Mouse (Mus musculus) left cerebral cortex, postnatal 10 days (tissue): Measurements from ENCODE around the gene Chmp2b. TPM values are rescaled to one million over a fixed set of nuclear protein-coding genes. Genes with fewer than 3 reads are reported as not detected.

Experiments
- DNase-seq, 2 experiments: peaks; one replicate each; pipeline ENCODE4 v3.0.0; 2021 to 2022; ENCODE audit warnings: low spot score in 2 of 2, mixed read lengths in 1 of 2; ENCODE audit errors: extremely low spot score in 1 of 2
- intact Hi-C: fragments of 180-260 bp; cut with DNase I; formaldehyde crosslinking; loops from one replicate; pipeline ENCODE4 v1.15.1; 2025
- total RNA-seq, 2 experiments: library from RNA; stranded (reverse); gene quantifications; 2 replicates each; pipeline ENCODE4 v1.2.3; 2021

The Chmp2b gene
- 10 to 100 TPM; 84.8 to 86.0 TPM for total RNA-seq

GRCm38 (mm10) chr16:65561963-65562863 lies at the start of gene Chmp2b:
Gene Chmp2b (minus strand): TSS chr16:65562726.
- DNase-seq = peak; percentile 74 to 88
- intact Hi-C loops = no loop called here

GRCm38 (mm10) chr16:65611678-65612077 lies 49.2 kb upstream of the Chmp2b start:
- intact Hi-C loops = no loop called here
- DNase-seq = no peak

GRCm38 (mm10) chr16:65600798-65601197 lies 38.3 kb upstream of the Chmp2b start:
- no peak for DNase-seq
- intact Hi-C loops = no loop called here

DNA sequence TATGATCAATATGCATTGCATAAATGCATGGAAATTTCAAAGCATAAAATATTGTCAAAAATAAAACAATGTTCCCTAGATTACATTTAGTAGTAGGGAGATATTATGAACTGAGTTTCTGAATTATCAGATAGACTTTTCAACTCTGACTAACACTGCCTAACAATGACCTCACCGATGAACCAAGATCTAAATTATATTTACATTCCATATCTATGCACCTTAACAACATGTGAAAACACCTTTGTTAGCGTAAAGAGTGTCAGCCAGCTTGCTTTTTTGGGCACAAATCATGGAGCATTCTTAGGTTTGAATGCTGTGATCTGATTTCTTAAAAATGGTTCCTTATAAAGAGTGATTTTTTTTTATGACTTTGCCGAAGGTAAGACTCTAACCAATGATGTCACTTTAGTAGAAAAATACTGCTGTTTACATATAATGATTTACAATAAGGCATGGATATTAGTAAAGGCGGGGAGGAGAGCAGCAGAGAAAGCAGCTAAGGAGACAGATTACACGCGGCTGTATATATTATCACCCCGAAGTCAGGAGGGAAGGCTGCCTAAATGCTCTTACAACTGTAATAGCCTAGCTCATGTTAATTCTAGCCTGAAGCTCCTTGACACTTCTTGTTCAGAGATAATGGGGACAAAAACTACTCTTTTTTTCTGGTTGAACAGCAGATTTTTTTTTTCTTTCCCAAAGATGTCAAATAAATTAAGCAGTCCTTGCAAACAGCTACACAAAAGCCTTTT lies 23.8 kb upstream of the Chmp2b start:
- intact Hi-C loops = no loop called here
- DNase-seq = no peak

- intact Hi-C loops = no loop called here
- DNase-seq = no peak
These were observed 23.2 kb upstream of the Chmp2b start for GRCm38 (mm10) chr16:65585699-65586098.

DNA sequence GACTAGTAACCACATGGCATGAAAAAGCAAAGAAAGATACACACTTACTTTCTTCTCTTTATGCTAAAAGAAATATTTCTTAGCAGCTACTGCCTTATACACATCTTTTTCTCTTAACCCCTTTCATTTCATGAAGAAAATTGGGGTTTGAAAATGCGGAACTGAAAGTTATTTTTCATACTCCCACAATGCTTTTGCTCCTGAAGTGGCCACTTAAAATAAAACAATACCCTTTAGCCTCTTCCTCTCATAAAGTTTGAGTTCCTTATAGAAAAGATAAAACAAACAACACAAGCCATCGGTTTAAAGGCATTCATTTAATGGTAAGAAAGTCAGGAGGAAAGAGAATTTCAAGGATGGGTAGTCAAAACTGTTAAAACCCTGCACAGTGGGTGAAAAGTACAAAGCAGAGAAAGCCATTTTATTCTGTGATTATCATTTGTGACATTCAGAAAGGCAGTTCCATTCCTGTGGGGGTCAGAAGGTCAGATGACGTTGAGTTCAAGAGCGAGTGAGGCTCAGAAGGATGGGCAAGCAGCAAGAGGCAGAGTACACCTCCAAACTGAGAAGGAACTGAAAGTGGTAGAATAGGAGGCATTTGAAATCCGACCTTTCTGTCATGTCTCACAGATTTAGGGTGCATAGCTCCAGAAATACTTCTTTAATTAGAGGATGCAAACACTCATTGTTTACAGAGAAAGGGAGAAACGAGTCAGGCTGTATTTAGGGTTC lies 14.9 kb upstream of the Chmp2b start:
- intact Hi-C loops = no loop called here
- DNase-seq = no peak

DNA sequence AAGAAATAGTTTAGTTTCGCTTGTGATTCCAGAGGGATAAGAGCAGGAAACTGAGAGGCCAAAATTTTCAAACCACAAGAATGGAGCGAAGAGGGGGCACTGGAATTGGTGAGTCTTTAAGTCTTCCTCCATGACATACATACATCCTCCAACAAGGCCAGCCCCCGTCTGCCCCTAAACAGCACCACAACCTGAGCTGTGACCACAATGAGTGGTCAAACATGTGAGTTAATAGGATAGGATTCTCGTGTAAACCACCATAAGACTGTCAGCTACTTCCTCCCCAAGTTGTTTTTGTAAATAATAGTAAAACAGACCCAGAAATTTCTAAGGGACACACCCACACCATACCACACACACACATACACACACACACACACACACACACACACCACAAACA lies 6.3 kb upstream of the Chmp2b start:
- intact Hi-C loops = no loop called here
- DNase-seq = no peak

DNA sequence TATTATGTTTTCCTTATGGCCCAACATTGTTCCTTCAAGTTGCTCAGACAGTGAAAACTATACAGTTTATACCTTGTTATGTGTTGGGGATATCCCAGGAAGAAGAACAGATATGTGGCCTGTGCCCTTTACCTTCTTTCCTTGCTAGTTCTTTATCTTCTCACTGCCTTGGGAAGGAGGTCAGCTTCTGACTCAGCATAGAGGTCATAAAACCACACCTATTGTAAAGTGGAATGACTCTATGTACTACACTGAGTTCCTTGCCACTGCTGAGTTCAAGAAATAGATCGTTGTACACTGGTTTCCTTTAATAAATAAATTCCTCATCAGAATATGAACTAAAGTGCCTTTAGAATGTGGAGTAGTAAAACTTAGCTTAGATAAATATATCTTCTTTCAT lies 2.4 kb upstream of the Chmp2b start:
- no peak for DNase-seq
- intact Hi-C loops = no loop called here

- no peak for DNase-seq
- intact Hi-C loops = no loop called here
These were observed 1.8 kb upstream of the Chmp2b start for GRCm38 (mm10) chr16:65564306-65564705.

DNA sequence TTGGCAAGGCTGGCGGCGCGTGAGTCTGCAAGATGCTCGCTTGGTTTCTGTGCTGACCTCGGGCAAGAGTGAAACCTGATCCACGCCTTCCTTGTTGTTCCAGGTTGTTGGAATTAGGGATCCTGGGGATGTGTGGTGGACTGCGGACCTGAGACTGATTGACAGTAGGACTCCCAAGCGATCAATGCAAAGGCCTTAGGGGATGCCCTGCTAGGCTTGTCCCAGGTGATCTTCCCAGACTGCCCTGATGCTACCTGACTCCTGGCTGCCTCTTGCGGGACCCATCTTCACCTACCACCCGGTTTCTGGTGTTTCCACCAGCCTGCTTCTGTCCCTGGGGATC lies 309 bp upstream of the Chmp2b start:
- intact Hi-C loops = no loop called here
- DNase-seq = no peak

- intact Hi-C loops = no loop called here
- DNase-seq = no peak
These were observed 1.2 kb downstream of the Chmp2b start for GRCm38 (mm10) chr16:65560996-65561962.

GRCm38 (mm10) chr16:65559591-65559990 lies 2.9 kb downstream of the Chmp2b start:
- DNase-seq = no peak
- intact Hi-C loops = no loop called here

DNA sequence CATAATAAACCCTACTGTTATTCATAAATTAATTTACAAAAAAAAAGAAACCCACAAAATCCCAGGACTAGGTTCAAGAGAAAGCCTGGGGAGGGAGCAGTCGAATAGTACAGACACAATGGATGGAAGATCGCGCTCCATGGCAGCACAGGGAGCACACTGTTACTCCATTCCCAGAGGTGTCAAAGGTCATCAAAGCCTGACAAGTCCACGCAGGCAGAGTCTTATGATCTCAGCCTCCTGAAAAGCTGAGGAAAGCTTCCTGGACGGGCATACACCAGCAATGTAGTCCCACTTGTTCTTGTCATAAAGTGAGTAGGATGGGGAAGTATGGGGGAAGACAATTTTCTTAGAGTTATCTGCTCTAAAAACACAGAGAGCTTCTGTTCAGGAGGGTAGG lies 5.2 kb downstream of the Chmp2b start:
- intact Hi-C loops = no loop called here
- DNase-seq = no peak

DNA sequence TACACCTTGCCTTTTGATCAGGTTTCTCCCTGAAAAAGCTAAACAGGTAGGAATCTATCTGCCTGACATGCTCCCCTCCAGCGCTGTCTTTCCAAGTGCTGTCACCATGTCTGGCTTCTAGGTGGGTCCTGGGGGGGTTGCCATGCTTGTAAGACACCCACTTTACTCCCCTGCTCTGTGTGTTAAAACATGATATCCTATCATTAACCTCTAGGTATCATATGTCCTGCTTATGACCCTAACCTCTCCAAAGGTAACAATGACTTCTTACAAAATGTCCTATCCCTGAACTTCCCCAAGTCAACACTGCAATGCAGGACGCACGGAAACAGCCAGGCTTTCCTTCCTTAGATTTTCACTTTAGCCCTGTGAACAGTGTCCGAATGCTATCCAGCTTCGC lies 8.3 kb downstream of the Chmp2b start:
- DNase-seq = no peak
- intact Hi-C loops = no loop called here

DNA sequence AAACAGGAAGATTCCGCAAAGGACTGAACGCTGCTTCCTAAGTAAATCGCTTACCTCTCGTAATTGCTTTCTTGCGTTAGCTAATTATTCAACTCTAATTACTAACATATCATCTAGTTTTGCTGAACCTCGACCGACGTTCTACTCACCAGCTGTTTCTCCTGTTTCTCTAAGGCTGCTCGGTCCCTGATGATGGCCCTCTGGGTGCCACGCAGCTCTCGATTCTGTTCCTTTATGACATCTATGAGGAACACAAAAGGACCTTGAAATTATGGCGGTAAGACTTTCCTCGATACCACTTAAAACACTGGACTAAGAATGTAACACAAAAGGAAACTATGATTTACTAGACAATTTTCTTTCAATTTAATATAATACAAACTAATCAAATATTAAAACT lies 11.7 kb downstream of the Chmp2b start:
- DNase-seq = no peak
- intact Hi-C loops = no loop called here

- no peak for DNase-seq
- intact Hi-C loops = no loop called here
These were observed 13.6 kb downstream of the Chmp2b start for GRCm38 (mm10) chr16:65548960-65549359.

- intact Hi-C loops = no loop called here
- DNase-seq = no peak
These were observed 18.7 kb downstream of the Chmp2b start for GRCm38 (mm10) chr16:65543676-65544293.
